Mouse (Mus musculus): Measurements from ENCODE around the gene Ripply3. TPM values are rescaled to one million over a fixed set of nuclear protein-coding genes. Genes with fewer than 3 reads are reported as not detected.

The Ripply3 gene
- polyA plus RNA-seq, 1 experiment from 2014 or later: 1.8 TPM

DNA sequence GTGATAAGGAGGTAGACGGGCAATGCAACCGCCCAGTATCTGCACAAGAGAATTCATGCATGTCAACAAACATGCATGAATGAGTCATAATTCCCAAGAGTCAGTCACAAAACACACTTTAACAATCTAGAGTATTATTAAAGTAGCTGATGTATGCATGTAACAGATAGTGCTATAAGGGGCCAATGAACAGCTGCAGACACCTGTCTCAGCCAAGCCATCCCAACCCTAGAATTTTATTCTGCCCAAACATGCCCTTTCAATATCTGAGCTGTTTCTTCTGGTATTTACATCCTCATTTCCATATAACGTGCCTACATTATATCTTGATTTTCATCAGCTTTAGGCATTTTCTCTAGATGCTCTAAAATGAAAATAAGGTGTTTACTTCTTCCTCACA, 37.2 kb downstream of the Ripply3 start:
- Histone ChIP-seq H3K4me3 (no peak overlapping the region), H3K9ac (no peak overlapping the region), H3K4me1 (replicated peaks) (peaks cover 27% of the 10 kb centered on the region), H3K9me3 (no peaks in the 10 kb centered on the region), H3K27me3 (no peaks in the 10 kb centered on the region), H3K27ac (no peak overlapping the region), H3K4me2 (no peak overlapping the region), H3K36me3 (peaks cover 15% of the 10 kb centered on the region)
- ATAC-seq (ENCODE audit: low FRiP score): no peak
- 94% methylated on average over 3 of the region's 3 CpGs for WGBS

DNA sequence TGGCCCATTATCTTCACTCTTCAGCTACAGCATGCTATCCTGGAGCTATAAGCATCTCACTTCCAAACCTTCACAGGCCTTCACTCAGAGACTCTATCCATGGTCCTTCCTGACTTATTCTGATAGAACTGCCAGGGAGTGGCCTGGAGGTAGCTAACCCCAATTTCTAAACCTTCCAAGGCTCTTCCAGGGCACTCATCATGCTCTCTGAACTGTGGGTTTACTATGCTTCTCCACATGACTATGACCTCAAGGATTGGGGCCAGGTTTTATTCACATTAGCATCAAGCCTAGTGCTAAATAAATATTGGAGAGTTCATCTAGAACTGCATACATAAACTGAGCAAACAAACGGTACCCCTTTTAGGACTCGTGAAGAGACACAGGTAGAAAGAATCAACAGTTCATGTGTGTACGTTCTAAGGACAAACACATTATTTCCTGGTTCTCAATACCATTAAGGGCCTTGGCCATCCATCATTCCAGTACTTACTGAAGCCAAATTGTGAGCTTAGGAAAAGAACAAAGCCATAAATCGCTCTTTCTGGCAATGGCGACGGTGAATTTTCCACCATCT, 41.5 kb downstream of the Ripply3 start:
- Histone ChIP-seq H3K4me1 (replicated peaks) (peaks cover 36% of the 10 kb centered on the region), H3K27me3 (no peaks in the 10 kb centered on the region), H3K4me3 (peak overlapping the region; percentile 89), H3K4me2 (peak overlapping the region; percentile 74), H3K9me3 (no peaks in the 10 kb centered on the region), H3K9ac (peak overlapping the region; percentile 99), H3K27ac (peak overlapping the region; percentile 100), H3K36me3 (peaks cover 8% of the 10 kb centered on the region)
- WGBS: 6% methylated on average over 6 of the region's 6 CpGs
- ATAC-seq (ENCODE audit: low FRiP score): 0 out of 2 replicates have a peak, but pooled peaks have one; percentile 1

DNA sequence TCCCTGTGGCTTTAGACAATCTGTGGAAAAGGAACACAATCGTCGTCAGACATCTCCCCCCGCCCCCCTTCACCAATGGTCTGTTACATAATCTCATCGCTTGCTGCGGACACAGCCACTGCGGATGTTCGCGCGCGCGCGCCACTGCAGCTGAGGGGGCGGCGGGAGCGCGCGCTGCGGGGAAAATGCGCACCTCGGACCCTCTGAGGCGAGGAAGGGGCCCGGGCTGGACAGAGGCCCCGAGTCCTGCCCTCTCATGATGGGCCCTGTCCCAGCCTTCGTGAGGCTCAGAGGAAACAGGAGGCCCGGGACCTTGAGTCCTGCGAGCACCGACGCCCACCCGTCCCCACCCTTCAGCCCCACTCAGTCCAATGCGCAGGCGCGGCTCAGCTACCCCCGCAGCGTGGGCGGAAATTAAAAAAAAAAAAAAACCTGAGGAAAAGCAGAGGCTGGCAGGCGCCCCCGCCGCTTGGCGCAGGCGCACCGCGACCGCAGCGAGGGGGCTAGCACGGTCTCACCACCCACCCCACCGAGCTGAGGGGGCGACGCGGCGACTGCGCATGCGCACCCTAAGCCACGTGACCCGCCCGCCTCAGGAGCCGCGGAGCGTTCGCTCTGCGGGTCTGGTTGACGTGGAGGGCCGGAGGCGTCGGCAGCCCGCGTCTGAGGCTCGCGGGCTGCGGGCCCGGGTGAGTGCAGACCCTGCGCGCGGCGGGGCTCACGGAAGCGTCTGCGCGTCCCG, 42.1 kb downstream of the Ripply3 start, which contains the start of gene Ttc3:
Gene Ttc3 (plus strand): TSS at position 446 of the 742 bp plus-strand sequence.
- H3K27ac ChIP-seq: peak within 1 kb of the TSS; percentile 100
- peak within 1 kb of the TSS; percentile 74 for H3K4me2 ChIP-seq
- H3K9ac ChIP-seq: peak within 1 kb of the TSS; percentile 99
- no peaks in the 10 kb centered on the region for H3K9me3 ChIP-seq
- H3K36me3 ChIP-seq: peaks cover 4% of the 10 kb centered on the region; the same call in 1 of the 2 replicates
- under 1% methylated on average over 77 of the region's 79 CpGs for WGBS
- H3K4me3 ChIP-seq: peak within 1 kb of the TSS; percentile 89
- peak; percentile 82 for ATAC-seq (ENCODE audit: low FRiP score)
- no peaks in the 10 kb centered on the region for H3K27me3 ChIP-seq
- peaks cover 40% of the 10 kb centered on the region for H3K4me1 ChIP-seq (replicated peaks)

DNA sequence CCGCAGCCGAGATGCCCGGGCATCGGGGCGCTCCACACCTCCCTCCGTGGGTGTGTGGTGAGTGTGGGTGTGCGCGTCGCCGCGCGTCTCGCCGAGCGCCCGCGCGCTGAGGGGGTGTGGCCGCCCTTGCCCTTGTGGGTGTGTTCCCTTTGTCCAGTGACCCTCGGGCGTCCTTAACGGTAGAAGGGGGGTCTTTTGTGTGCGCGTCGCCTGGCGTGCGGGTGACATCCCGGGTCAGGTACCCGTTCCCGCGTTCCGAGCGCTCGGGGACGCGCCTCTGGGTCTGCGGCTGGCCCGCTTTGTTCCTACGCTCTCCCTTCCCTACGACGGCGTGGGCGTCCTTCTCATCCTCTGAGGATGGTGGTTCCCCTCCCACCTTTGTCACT, 42.7 kb downstream of the Ripply3 start:
- ATAC-seq (ENCODE audit: low FRiP score): peak; percentile 78
- peaks cover 4% of the 10 kb centered on the region; the same call in 1 of the 2 replicates for H3K36me3 ChIP-seq
- peak overlapping the region; percentile 99 for H3K9ac ChIP-seq
- under 1% methylated on average over 42 of the region's 43 CpGs for WGBS
- H3K4me3 ChIP-seq: peak overlapping the region; percentile 89
- H3K9me3 ChIP-seq: no peaks in the 10 kb centered on the region
- H3K4me1 ChIP-seq (replicated peaks): peaks cover 44% of the 10 kb centered on the region
- peak overlapping the region; percentile 100 for H3K27ac ChIP-seq
- H3K27me3 ChIP-seq: no peaks in the 10 kb centered on the region
- H3K4me2 ChIP-seq: peak overlapping the region; percentile 69

DNA sequence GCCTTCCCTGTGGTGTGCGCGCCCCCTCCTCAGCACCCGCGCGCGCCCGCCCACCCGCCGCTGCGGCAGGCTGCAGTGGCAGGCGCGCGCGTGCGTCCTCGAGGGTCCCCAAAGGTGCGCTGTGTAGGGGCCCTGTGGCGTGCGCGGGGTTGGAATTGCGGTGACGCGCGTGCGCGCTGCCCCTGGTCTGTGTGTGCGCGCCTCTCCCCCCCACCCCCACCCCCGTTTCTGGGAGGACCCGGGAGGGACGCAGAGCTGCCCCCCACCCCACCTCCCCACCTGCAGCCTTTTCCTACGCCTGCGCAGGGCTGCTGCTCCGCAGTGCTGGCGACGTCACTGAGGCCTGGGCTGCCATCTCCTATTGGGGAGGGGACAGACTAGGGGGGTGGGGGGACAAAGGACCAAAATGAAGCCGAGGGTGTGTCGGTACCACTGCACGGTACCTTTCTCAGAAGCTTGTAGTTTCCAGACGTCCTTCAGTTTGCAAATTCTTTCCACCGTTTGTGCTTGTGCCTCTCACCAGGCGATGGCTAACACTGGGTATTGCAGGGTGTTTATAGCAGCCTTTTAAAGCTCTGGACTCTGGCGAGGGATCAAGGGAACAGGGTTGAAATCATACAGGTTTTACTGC, 43.2 kb downstream of the Ripply3 start, which contains the start of gene Pigp:
Gene Pigp (minus strand): TSS at position 542 of the 631 bp plus-strand sequence.
- peaks cover 4% of the 10 kb centered on the region; the same call in 1 of the 2 replicates for H3K36me3 ChIP-seq
- peak within 1 kb of the TSS; percentile 69 for H3K4me2 ChIP-seq
- peak within 1 kb of the TSS; percentile 100 for H3K27ac ChIP-seq
- H3K4me1 ChIP-seq (replicated peaks): peaks cover 46% of the 10 kb centered on the region
- H3K27me3 ChIP-seq: no peaks in the 10 kb centered on the region
- H3K9me3 ChIP-seq: no peaks in the 10 kb centered on the region
- peak within 1 kb of the TSS; percentile 99 for H3K9ac ChIP-seq
- H3K4me3 ChIP-seq: peak within 1 kb of the TSS; percentile 89
- ATAC-seq (ENCODE audit: low FRiP score): peak; percentile 91
- 2% methylated on average over 36 of the region's 43 CpGs for WGBS

DNA sequence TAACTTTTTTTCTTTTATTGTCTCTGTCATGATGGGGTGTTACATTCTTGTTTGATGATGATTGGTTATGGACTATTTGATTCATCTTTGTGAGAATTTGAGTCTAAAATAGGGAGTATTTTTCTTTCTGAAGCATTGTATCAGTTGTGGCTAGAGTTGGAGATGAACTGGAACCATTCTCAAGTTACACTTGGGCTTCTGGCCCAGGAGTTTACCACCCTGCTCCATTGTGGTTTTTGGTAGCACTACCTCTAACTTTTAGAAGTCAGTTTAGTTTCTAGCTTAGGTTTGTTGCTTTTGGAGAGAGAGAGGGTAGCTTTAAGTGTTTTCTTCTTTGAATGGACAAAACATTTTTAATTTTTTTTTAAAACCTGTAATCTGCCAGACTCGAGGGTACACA, 51.2 kb downstream of the Ripply3 start:
- Histone ChIP-seq H3K27ac (no peak overlapping the region), H3K27me3 (no peaks in the 10 kb centered on the region), H3K4me2 (no peak overlapping the region), H3K4me1 (replicated peaks) (peaks cover 25% of the 10 kb centered on the region), H3K36me3 (no peaks in the 10 kb centered on the region), H3K9me3 (no peaks in the 10 kb centered on the region), H3K9ac (no peak overlapping the region), H3K4me3 (no peak overlapping the region)
- WGBS: 94% methylated on average over 1 of the region's 1 CpGs
- no peak for ATAC-seq (ENCODE audit: low FRiP score)

DNA sequence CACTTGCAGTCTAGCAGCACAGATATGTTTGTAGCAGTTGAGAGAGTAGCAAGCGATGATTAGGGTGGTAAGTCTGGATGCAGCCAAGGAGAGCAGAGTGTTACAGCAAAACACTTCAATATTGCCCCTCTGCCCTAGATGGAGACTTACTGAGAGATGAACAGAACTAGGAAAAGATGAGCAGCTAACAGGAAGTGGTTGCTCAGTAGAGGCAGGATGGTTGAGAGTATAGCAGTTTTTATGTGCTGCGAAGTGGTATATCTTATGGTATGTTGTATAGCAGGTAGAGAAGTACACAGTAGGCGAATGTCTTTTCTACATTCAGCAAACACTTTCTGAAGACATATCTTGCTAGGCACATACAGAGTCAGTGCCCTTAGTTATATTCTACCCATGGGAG, 55.1 kb downstream of the Ripply3 start:
- no peak overlapping the region for H3K4me2 ChIP-seq
- no peak for ATAC-seq (ENCODE audit: low FRiP score)
- peaks cover 4% of the 10 kb centered on the region; the same call in 1 of the 2 replicates for H3K36me3 ChIP-seq
- no peak overlapping the region for H3K4me3 ChIP-seq
- WGBS: over 99% methylated on average over 3 of the region's 3 CpGs
- no peak overlapping the region for H3K9ac ChIP-seq
- no peak overlapping the region for H3K27ac ChIP-seq
- peaks cover 16% of the 10 kb centered on the region for H3K4me1 ChIP-seq (replicated peaks)
- no peaks in the 10 kb centered on the region for H3K27me3 ChIP-seq
- no peaks in the 10 kb centered on the region for H3K9me3 ChIP-seq

Other genes starting within 250 kb of the Ripply3 start
- 0.08 TPM in 1 of 2 replicates, not detected in the other for gene Sim2, start 243.5 kb upstream of the Ripply3 start, polyA plus RNA-seq (2015; fragmentation: Nextera tagmentation; extraction: Ambion mirVana)
- gene Hlcs, start 14.8 kb upstream of the Ripply3 start, polyA plus RNA-seq (2015; fragmentation: Nextera tagmentation; extraction: Ambion mirVana): 8.0 and 9.3 TPM in 2 replicates
- gene Ttc3, start 42.2 kb downstream of the Ripply3 start, polyA plus RNA-seq (2015; fragmentation: Nextera tagmentation; extraction: Ambion mirVana): 848 and 849 TPM in 2 replicates
- gene Pigp, start 43.4 kb downstream of the Ripply3 start, polyA plus RNA-seq (2015; fragmentation: Nextera tagmentation; extraction: Ambion mirVana): 137 and 141 TPM in 2 replicates
- gene Vps26c, start 198.4 kb downstream of the Ripply3 start, polyA plus RNA-seq (2015; fragmentation: Nextera tagmentation; extraction: Ambion mirVana): 83.3 and 85.2 TPM in 2 replicates
- 10.7 and 11.2 TPM in 2 replicates for gene Dyrk1a, start 241.6 kb downstream of the Ripply3 start, polyA plus RNA-seq (2015; fragmentation: Nextera tagmentation; extraction: Ambion mirVana)